ENCODE assay signal across 10 mouse cellular contexts in genomic region chr5:120844713-120845112, GRCm38 (mm10). TPM values are rescaled to one million over a fixed set of nuclear protein-coding genes. Genes with fewer than 3 reads are reported as not detected.
DNase-seq lines count a peak whose midpoint lies in the region; ATAC-seq and TF ChIP-seq lines count a peak whose summit lies in the region.
"Had no signal": no experiment of that assay in that cellular context is flagged by ENCODE, and none has a peak within 500 bp of the region (broad histone marks: within the 10 kb centered on the region; RNA-seq: fewer than 3 reads in every experiment).

No protein-coding gene starts in this region.

- no peaks in the 10 kb centered on the region for H3K27me3 ChIP-seq in forebrain, embryonic 15.5 days
- H3K27me3 ChIP-seq in forebrain, embryonic 12.5 days: no peaks in the 10 kb centered on the region; the same call in 1 of the 2 replicates
- H3K27me3 ChIP-seq in midbrain, postnatal 0 days (ENCODE audit: insufficient read depth, low read length): no peaks in the 10 kb centered on the region
- H3K27me3 ChIP-seq in midbrain, embryonic 13.5 days: no peaks in the 10 kb centered on the region
- no peaks in the 10 kb centered on the region for H3K27me3 ChIP-seq in stomach, embryonic 16.5 days (ENCODE audit: control insufficient read depth, insufficient read depth, low read length)

- peak; percentile 40 for DNase-seq in midbrain, postnatal 0 days (ENCODE audit: low spot score)
- DNase-seq in frontal cortex, postnatal 14 days (ENCODE audit: low spot score in 2 of 2): no peak
- no peak for DNase-seq in frontal cortex, postnatal 25 days (ENCODE audit: low spot score in 2 of 2)

- ATAC-seq in forebrain, embryonic 15.5 days (replicated peaks): peak; percentile 57; the same call in 1 of the 2 replicates
- ATAC-seq in forebrain, embryonic 12.5 days (ENCODE audit: low FRiP score): no peak
- ATAC-seq in midbrain, postnatal 0 days (ENCODE audit: low FRiP score): no peak
- no peak for ATAC-seq in midbrain, embryonic 13.5 days
- 0 out of 2 replicates have a peak, but pooled peaks have one; percentile 33 for ATAC-seq in stomach, embryonic 16.5 days (ENCODE audit: insufficient read depth, low FRiP score)

- H3K9me3 ChIP-seq in forebrain, embryonic 15.5 days: no peaks in the 10 kb centered on the region
- no peaks in the 10 kb centered on the region for H3K9me3 ChIP-seq in forebrain, embryonic 12.5 days
- no peaks in the 10 kb centered on the region for H3K9me3 ChIP-seq in midbrain, postnatal 0 days (ENCODE audit: low read length)
- H3K9me3 ChIP-seq in midbrain, embryonic 13.5 days: no peaks in the 10 kb centered on the region
- H3K9me3 ChIP-seq in stomach, embryonic 16.5 days (replicated peaks; ENCODE audit: control insufficient read depth, low read length): no peaks in the 10 kb centered on the region
- H3K9me3 ChIP-seq: heart, embryonic 13.5 days had no signal

- H3K27ac ChIP-seq in forebrain, embryonic 15.5 days (replicated peaks): peak overlapping the region; percentile 51
- H3K27ac ChIP-seq in forebrain, embryonic 12.5 days: no peak overlapping the region
- H3K27ac ChIP-seq in midbrain, postnatal 0 days (ENCODE audit: low read depth, low read length): no peak overlapping the region
- no peak overlapping the region for H3K27ac ChIP-seq in midbrain, embryonic 13.5 days
- H3K27ac ChIP-seq in embryonic fibroblast, embryonic 13.5 days (ENCODE audit: insufficient read depth, low read length): peak overlapping the region; percentile 15; the same call in 1 of the 2 replicates
- peak overlapping the region; percentile 29; the same call in 1 of the 2 replicates for H3K27ac ChIP-seq in stomach, embryonic 16.5 days (ENCODE audit: low read length)
- H3K27ac ChIP-seq: heart, embryonic 13.5 days had no signal

- no peak overlapping the region for H3K4me2 ChIP-seq in forebrain, embryonic 15.5 days (replicated peaks)
- H3K4me2 ChIP-seq in forebrain, embryonic 12.5 days: no peak overlapping the region
- H3K4me2 ChIP-seq in midbrain, postnatal 0 days (ENCODE audit: low read depth, low read length, poor library complexity, severe bottlenecking): no peak overlapping the region
- no peak overlapping the region for H3K4me2 ChIP-seq in midbrain, embryonic 13.5 days (replicated peaks)
- no peak overlapping the region for H3K4me2 ChIP-seq in stomach, embryonic 16.5 days (ENCODE audit: low read depth, low read length)
- H3K4me2 ChIP-seq: heart, embryonic 13.5 days had no signal

- no peaks in the 10 kb centered on the region for H3K36me3 ChIP-seq in forebrain, embryonic 15.5 days
- no peaks in the 10 kb centered on the region for H3K36me3 ChIP-seq in forebrain, embryonic 12.5 days (replicated peaks)
- H3K36me3 ChIP-seq in midbrain, postnatal 0 days (ENCODE audit: insufficient read depth, low read length): no peaks in the 10 kb centered on the region
- H3K36me3 ChIP-seq in midbrain, embryonic 13.5 days: no peaks in the 10 kb centered on the region
- no peaks in the 10 kb centered on the region for H3K36me3 ChIP-seq in stomach, embryonic 16.5 days (ENCODE audit: control insufficient read depth, insufficient read depth, low read length)
- H3K36me3 ChIP-seq: heart, embryonic 13.5 days had no signal

- no peak for TF ChIP-seq CTCF in midbrain, postnatal 0 days (IDR thresholded peaks at IDR 0.05)
- TF ChIP-seq CTCF in embryonic fibroblast, embryonic 13.5 days (IDR thresholded peaks at IDR 0.05; ENCODE audit: borderline replicate concordance, insufficient read depth, low read length): no peak

- H3K4me1 ChIP-seq in forebrain, embryonic 15.5 days: 0 out of 2 replicates have a peak, but pooled peaks cover 2% of the 10 kb centered on the region
- no peaks in the 10 kb centered on the region for H3K4me1 ChIP-seq in forebrain, embryonic 12.5 days
- no peaks in the 10 kb centered on the region for H3K4me1 ChIP-seq in midbrain, postnatal 0 days (ENCODE audit: insufficient read depth, low read length)
- no peaks in the 10 kb centered on the region for H3K4me1 ChIP-seq in midbrain, embryonic 13.5 days (replicated peaks)
- H3K4me1 ChIP-seq in embryonic fibroblast, embryonic 13.5 days (ENCODE audit: control insufficient read depth, insufficient read depth, low read length): no peaks in the 10 kb centered on the region
- H3K4me1 ChIP-seq in stomach, embryonic 16.5 days (ENCODE audit: control insufficient read depth, insufficient read depth, low read length): no peaks in the 10 kb centered on the region
- H3K4me1 ChIP-seq: heart, embryonic 13.5 days had no signal

- WGBS in forebrain, embryonic 15.5 days: 47% methylated on average over 3 of the region's 3 CpGs
- WGBS in forebrain, embryonic 12.5 days: 77% methylated on average over 3 of the region's 3 CpGs
- WGBS in midbrain, postnatal 0 days: 66% methylated on average over 3 of the region's 3 CpGs
- WGBS in midbrain, embryonic 13.5 days: 81% methylated on average over 3 of the region's 3 CpGs
- 60% methylated on average over 3 of the region's 3 CpGs for WGBS in stomach, embryonic 16.5 days

- TF ChIP-seq POLR2A in embryonic fibroblast, embryonic 13.5 days (IDR thresholded peaks at IDR 0.05; ENCODE audit: low read depth, low read length): no peak

- H3K4me3 ChIP-seq in forebrain, embryonic 15.5 days: no peak overlapping the region
- H3K4me3 ChIP-seq in forebrain, embryonic 12.5 days (replicated peaks): no peak overlapping the region
- H3K4me3 ChIP-seq in midbrain, postnatal 0 days (ENCODE audit: low read depth, low read length): no peak overlapping the region
- H3K4me3 ChIP-seq in midbrain, embryonic 13.5 days (replicated peaks): no peak overlapping the region
- no peak overlapping the region for H3K4me3 ChIP-seq in embryonic fibroblast, embryonic 13.5 days (ENCODE audit: insufficient read depth, low read length)
- no peak overlapping the region for H3K4me3 ChIP-seq in stomach, embryonic 16.5 days (replicated peaks; ENCODE audit: low read length)
- H3K4me3 ChIP-seq: heart, embryonic 13.5 days had no signal

- H3K9ac ChIP-seq in forebrain, embryonic 15.5 days (replicated peaks): no peak overlapping the region
- no peak overlapping the region for H3K9ac ChIP-seq in forebrain, embryonic 12.5 days
- no peak overlapping the region for H3K9ac ChIP-seq in midbrain, postnatal 0 days (replicated peaks; ENCODE audit: low read length, poor library complexity, severe bottlenecking)
- H3K9ac ChIP-seq in midbrain, embryonic 13.5 days (replicated peaks): no peak overlapping the region
- H3K9ac ChIP-seq in stomach, embryonic 16.5 days (ENCODE audit: low read length): no peak overlapping the region
- H3K9ac ChIP-seq: heart, embryonic 13.5 days had no signal

RNA-seq across cellular contexts. Expression of gene Oas1f, which starts 2.5 kb away (rescaled TPM):
- polyA plus RNA-seq in forebrain, embryonic 15.5 days (2015; fragmentation: Nextera tagmentation; extraction: Ambion mirVana): not detected in 2 replicates
- polyA plus RNA-seq in forebrain, embryonic 12.5 days (2016; fragmentation: Nextera tagmentation; extraction: Ambion mirVana): not detected in 2 replicates
- not detected in 2 replicates for total RNA-seq in midbrain, postnatal 0 days (2014; rRNA removed)
- not detected in 2 replicates for polyA plus RNA-seq in midbrain, postnatal 0 days (2015; fragmentation: Nextera tagmentation; extraction: Ambion mirVana)
- not detected in 2 replicates for polyA plus RNA-seq in midbrain, embryonic 13.5 days (2015; fragmentation: Nextera tagmentation; extraction: Ambion mirVana)
- polyA plus RNA-seq in embryonic fibroblast, embryonic 13.5 days (2011; ENCODE audit: insufficient read length, low read depth, missing spikeins): not detected in 2 replicates
- polyA plus RNA-seq in stomach, embryonic 16.5 days (2015; fragmentation: Nextera tagmentation; extraction: Ambion mirVana): not detected in 2 replicates
- polyA plus RNA-seq: heart, embryonic 13.5 days; limb, embryonic 11.5 days had no signal

RNA-seq across cellular contexts. Expression of gene Oas1h, which starts 16.5 kb away (rescaled TPM):
- not detected in 2 replicates for polyA plus RNA-seq in forebrain, embryonic 15.5 days (2015; fragmentation: Nextera tagmentation; extraction: Ambion mirVana)
- not detected in 2 replicates for polyA plus RNA-seq in forebrain, embryonic 12.5 days (2016; fragmentation: Nextera tagmentation; extraction: Ambion mirVana)
- not detected in 2 replicates for total RNA-seq in midbrain, postnatal 0 days (2014; rRNA removed)
- polyA plus RNA-seq in midbrain, postnatal 0 days (2015; fragmentation: Nextera tagmentation; extraction: Ambion mirVana): not detected in 2 replicates
- polyA plus RNA-seq in midbrain, embryonic 13.5 days (2015; fragmentation: Nextera tagmentation; extraction: Ambion mirVana): not detected in 2 replicates
- not detected in 2 replicates for polyA plus RNA-seq in embryonic fibroblast, embryonic 13.5 days (2011; ENCODE audit: insufficient read length, low read depth, missing spikeins)
- not detected in 2 replicates for polyA plus RNA-seq in stomach, embryonic 16.5 days (2015; fragmentation: Nextera tagmentation; extraction: Ambion mirVana)
- polyA plus RNA-seq: heart, embryonic 13.5 days; limb, embryonic 11.5 days had no signal

RNA-seq across cellular contexts. Expression of gene Oas1c, which starts 32.4 kb away (rescaled TPM):
- 0.20 and 0.41 TPM in 2 replicates for polyA plus RNA-seq in forebrain, embryonic 15.5 days (2015; fragmentation: Nextera tagmentation; extraction: Ambion mirVana)
- polyA plus RNA-seq in forebrain, embryonic 12.5 days (2016; fragmentation: Nextera tagmentation; extraction: Ambion mirVana): 0.49 and 0.51 TPM in 2 replicates
- total RNA-seq in midbrain, postnatal 0 days (2014; rRNA removed): 0.71 and 0.99 TPM in 2 replicates
- polyA plus RNA-seq in midbrain, postnatal 0 days (2015; fragmentation: Nextera tagmentation; extraction: Ambion mirVana): 0.59 and 0.62 TPM in 2 replicates
- 0.20 and 0.31 TPM in 2 replicates for polyA plus RNA-seq in midbrain, embryonic 13.5 days (2015; fragmentation: Nextera tagmentation; extraction: Ambion mirVana)
- polyA plus RNA-seq in embryonic fibroblast, embryonic 13.5 days (2011; ENCODE audit: insufficient read length, low read depth, missing spikeins): 1.3 and 1.9 TPM in 2 replicates
- polyA plus RNA-seq in stomach, embryonic 16.5 days (2015; fragmentation: Nextera tagmentation; extraction: Ambion mirVana): 0.65 and 1.0 TPM in 2 replicates

RNA-seq across cellular contexts. Expression of gene Oas1g, which starts 42.7 kb away (rescaled TPM):
- polyA plus RNA-seq in forebrain, embryonic 15.5 days (2015; fragmentation: Nextera tagmentation; extraction: Ambion mirVana): 0.09 and 0.23 TPM in 2 replicates
- not detected in 2 replicates for polyA plus RNA-seq in forebrain, embryonic 12.5 days (2016; fragmentation: Nextera tagmentation; extraction: Ambion mirVana)
- 0.52 and 1.2 TPM in 2 replicates for total RNA-seq in midbrain, postnatal 0 days (2014; rRNA removed)
- 0.26 and 0.28 TPM in 2 replicates for polyA plus RNA-seq in midbrain, postnatal 0 days (2015; fragmentation: Nextera tagmentation; extraction: Ambion mirVana)
- 0.27 and 0.35 TPM in 2 replicates for polyA plus RNA-seq in midbrain, embryonic 13.5 days (2015; fragmentation: Nextera tagmentation; extraction: Ambion mirVana)
- polyA plus RNA-seq in embryonic fibroblast, embryonic 13.5 days (2011; ENCODE audit: insufficient read length, low read depth, missing spikeins): 1.3 TPM in 1 of 2 replicates, not detected in the other
- 1.0 and 1.1 TPM in 2 replicates for polyA plus RNA-seq in stomach, embryonic 16.5 days (2015; fragmentation: Nextera tagmentation; extraction: Ambion mirVana)
- polyA plus RNA-seq: limb, embryonic 11.5 days had no signal

RNA-seq across cellular contexts. Expression of gene Oas1e, which starts 49.4 kb away (rescaled TPM):
- polyA plus RNA-seq in forebrain, embryonic 15.5 days (2015; fragmentation: Nextera tagmentation; extraction: Ambion mirVana): 0.26 TPM in 1 of 2 replicates, not detected in the other
- 0.10 TPM in 1 of 2 replicates, not detected in the other for polyA plus RNA-seq in forebrain, embryonic 12.5 days (2016; fragmentation: Nextera tagmentation; extraction: Ambion mirVana)
- 0.28 and 1.0 TPM in 2 replicates for total RNA-seq in midbrain, postnatal 0 days (2014; rRNA removed)
- 0.49 and 0.68 TPM in 2 replicates for polyA plus RNA-seq in midbrain, postnatal 0 days (2015; fragmentation: Nextera tagmentation; extraction: Ambion mirVana)
- 0.19 and 0.27 TPM in 2 replicates for polyA plus RNA-seq in midbrain, embryonic 13.5 days (2015; fragmentation: Nextera tagmentation; extraction: Ambion mirVana)
- not detected in 2 replicates for polyA plus RNA-seq in embryonic fibroblast, embryonic 13.5 days (2011; ENCODE audit: insufficient read length, low read depth, missing spikeins)
- not detected in 2 replicates for polyA plus RNA-seq in stomach, embryonic 16.5 days (2015; fragmentation: Nextera tagmentation; extraction: Ambion mirVana)
- polyA plus RNA-seq: heart, embryonic 13.5 days; limb, embryonic 11.5 days had no signal

Comparison
In these comparisons a context has a peak if more than half of its experiments do, and no peak if none do; other contexts are left out.
1. ATAC-seq: peak in forebrain, embryonic 15.5 days (single experiment) and stomach, embryonic 16.5 days (single experiment); none in forebrain, embryonic 12.5 days (single experiment), midbrain, postnatal 0 days (single experiment) and midbrain, embryonic 13.5 days (single experiment).
2. H3K27ac ChIP-seq: peak in forebrain, embryonic 15.5 days (single experiment), embryonic fibroblast, embryonic 13.5 days (single experiment) and stomach, embryonic 16.5 days (single experiment); none in forebrain, embryonic 12.5 days (single experiment), midbrain, postnatal 0 days (single experiment) and midbrain, embryonic 13.5 days (single experiment).